Mouse (Mus musculus) liver, postnatal 0 days (tissue): Measurements from ENCODE around the gene Gm21541.
"Not testable (repeated sequence)": the region's sequence is repeated elsewhere in the genome, so short reads cannot be mapped to it uniquely, and the experiment has no call there.

ENCODE experiments used
- CTCF ChIP-seq: sonication (generic); IDR thresholded peaks from 2 replicates; pipeline ENCODE4 v1.5.1; 2016; ENCODE audit warnings: antibody characterized with exemption, low read depth
- EP300 ChIP-seq: IDR thresholded peaks from 2 replicates; pipeline ENCODE4 v1.6.1; 2016; ENCODE audit warnings: antibody characterized with exemption, low read depth, mild to moderate bottlenecking

DNA sequence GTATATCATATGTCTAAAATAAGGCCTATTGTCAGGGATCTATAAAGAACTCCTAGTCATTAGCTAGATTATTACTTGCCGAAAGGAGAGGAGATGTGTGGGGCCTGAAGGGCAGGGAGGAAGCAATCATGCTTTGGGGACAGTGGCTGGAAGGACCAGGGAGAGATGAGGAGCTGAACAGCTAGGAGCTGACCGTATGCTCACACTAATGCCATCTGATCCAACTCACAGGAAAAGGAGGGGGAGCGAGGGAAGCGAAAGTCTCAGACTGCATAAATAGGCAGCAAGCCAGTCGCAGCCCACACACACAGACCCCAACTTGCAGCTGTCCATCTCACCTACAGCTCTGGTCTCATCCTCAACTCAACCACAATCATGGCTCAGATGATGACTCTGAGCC lies at the start of gene Gm21541:
- TF ChIP-seq CTCF, EP300: not testable (repeated sequence)
